In genomic region chr6:119543803-119544517, GRCm38 (mm10) we compare ENCODE assay signal across 9 mouse cellular contexts. TPM values are rescaled to one million over a fixed set of nuclear protein-coding genes. Genes with fewer than 3 reads are reported as not detected.
DNase-seq lines count a peak whose midpoint lies in the region; ATAC-seq and TF ChIP-seq lines count a peak whose summit lies in the region.
"Had no signal": no experiment of that assay in that cellular context is flagged by ENCODE, and none has a peak within 500 bp of the region (broad histone marks: within the 10 kb centered on the region; RNA-seq: fewer than 3 reads in every experiment).

Gene Wnt5b, minus strand, starts transcription at chr6:119544347.

- H3K79me2 ChIP-seq in C2C12 (ENCODE audit: control insufficient read depth, insufficient read depth): no peaks in the 10 kb centered on the region

- no peaks in the 10 kb centered on the region for H3K79me3 ChIP-seq in C2C12 (ENCODE audit: low read depth)

- no peak within 1 kb of the TSS for H3K27ac ChIP-seq in hindbrain, embryonic 12.5 days
- no peak within 1 kb of the TSS for H3K27ac ChIP-seq in lung, postnatal 0 days (ENCODE audit: low read length)
- no peak within 1 kb of the TSS for H3K27ac ChIP-seq in stomach, postnatal 0 days (replicated peaks)

- H3K4me3 ChIP-seq in erythroblast, embryonic 14.5 days (replicated peaks): peak within 1 kb of the TSS; percentile 44
- H3K4me3 ChIP-seq in C2C12 (ENCODE audit: insufficient read depth, poor library complexity, severe bottlenecking): peak within 1 kb of the TSS; percentile 2
- H3K4me3 ChIP-seq in hindbrain, embryonic 12.5 days: peak within 1 kb of the TSS; percentile 81
- peak within 1 kb of the TSS; percentile 65 for H3K4me3 ChIP-seq in lung, postnatal 0 days (ENCODE audit: low read depth, low read length)
- H3K4me3 ChIP-seq in stomach, postnatal 0 days (ENCODE audit: low read depth, low read length): peak within 1 kb of the TSS; percentile 70

- no peaks in the 10 kb centered on the region for H3K36me3 ChIP-seq in erythroblast, embryonic 14.5 days (ENCODE audit: control insufficient read depth)
- no peaks in the 10 kb centered on the region for H3K36me3 ChIP-seq in C2C12 (ENCODE audit: control insufficient read depth, insufficient read depth)
- H3K36me3 ChIP-seq in hindbrain, embryonic 12.5 days: no peaks in the 10 kb centered on the region
- H3K36me3 ChIP-seq in lung, postnatal 0 days (ENCODE audit: insufficient read depth, low read length): no peaks in the 10 kb centered on the region
- no peaks in the 10 kb centered on the region for H3K36me3 ChIP-seq in stomach, postnatal 0 days (ENCODE audit: control insufficient read depth, insufficient read depth, low read length)
- H3K36me3 ChIP-seq: G1E had no signal

- WGBS in hindbrain, embryonic 12.5 days: under 1% methylated on average over 82 of the region's 120 CpGs
- WGBS in lung, postnatal 0 days: under 1% methylated on average over 43 of the region's 120 CpGs
- WGBS in stomach, postnatal 0 days: under 1% methylated on average over 68 of the region's 120 CpGs

- TF ChIP-seq EP300 in lung, postnatal 0 days (IDR thresholded peaks at IDR 0.05): no peak
- TF ChIP-seq EP300 in stomach, postnatal 0 days (optimal IDR thresholded peaks at IDR 0.05): no peak

- no peak for TF ChIP-seq CTCF in C2C12 (IDR thresholded peaks at IDR 0.05; ENCODE audit: control insufficient read depth, insufficient read depth, insufficient read length)
- no peak for TF ChIP-seq CTCF in lung, postnatal 0 days (IDR thresholded peaks at IDR 0.05)
- TF ChIP-seq CTCF in stomach, postnatal 0 days (IDR thresholded peaks at IDR 0.05; ENCODE audit: low read depth): no peak

- peaks cover 49% of the 10 kb centered on the region for H3K27me3 ChIP-seq in erythroblast, embryonic 14.5 days (ENCODE audit: control insufficient read depth)
- peaks cover 44% of the 10 kb centered on the region for H3K27me3 ChIP-seq in C2C12 (ENCODE audit: control insufficient read depth, insufficient read depth, insufficient read length)
- H3K27me3 ChIP-seq in hindbrain, embryonic 12.5 days: peaks cover 26% of the 10 kb centered on the region
- peaks cover 18% of the 10 kb centered on the region for H3K27me3 ChIP-seq in lung, postnatal 0 days (replicated peaks; ENCODE audit: insufficient read depth, low read length)
- no peaks in the 10 kb centered on the region for H3K27me3 ChIP-seq in stomach, postnatal 0 days (ENCODE audit: control insufficient read depth, insufficient read depth, low read length)

- peak within 1 kb of the TSS; percentile 75 for H3K9ac ChIP-seq in hindbrain, embryonic 12.5 days
- H3K9ac ChIP-seq in lung, postnatal 0 days (replicated peaks; ENCODE audit: low read depth): no peak within 1 kb of the TSS
- H3K9ac ChIP-seq in stomach, postnatal 0 days (ENCODE audit: low read length): peak within 1 kb of the TSS; percentile 68

- no peaks in the 10 kb centered on the region for H3K4me1 ChIP-seq in erythroblast, embryonic 14.5 days (ENCODE audit: control insufficient read depth)
- peaks cover 9% of the 10 kb centered on the region for H3K4me1 ChIP-seq in hindbrain, embryonic 12.5 days
- no peaks in the 10 kb centered on the region for H3K4me1 ChIP-seq in lung, postnatal 0 days (ENCODE audit: insufficient read depth, low read depth, low read length)
- no peaks in the 10 kb centered on the region for H3K4me1 ChIP-seq in stomach, postnatal 0 days (replicated peaks; ENCODE audit: control insufficient read depth, insufficient read depth)

- no peak for ATAC-seq in erythroblast, adult 5-6 weeks (replicated peaks; ENCODE audit: low FRiP score, poor library complexity, severe bottlenecking)
- peak; percentile 71 for ATAC-seq in hindbrain, embryonic 12.5 days (ENCODE audit: low FRiP score)
- ATAC-seq in lung, postnatal 0 days: peak; percentile 66
- peak; percentile 55 for ATAC-seq in stomach, postnatal 0 days (ENCODE audit: low FRiP score, low TSS enrichment)

- peak; percentile 70 for DNase-seq in embryo, embryonic 11 days
- no peak for DNase-seq in lung, postnatal 0 days (ENCODE audit: low spot score)
- peak; percentile 35 for DNase-seq in stomach, postnatal 0 days (ENCODE audit: low spot score)
- no peak for DNase-seq in layer of hippocampus, postnatal 36 days

- no peaks in the 10 kb centered on the region for H3K9me3 ChIP-seq in erythroblast, embryonic 14.5 days (ENCODE audit: control insufficient read depth, low read length)
- no peaks in the 10 kb centered on the region for H3K9me3 ChIP-seq in hindbrain, embryonic 12.5 days (replicated peaks)
- H3K9me3 ChIP-seq in lung, postnatal 0 days (ENCODE audit: low read length): no peaks in the 10 kb centered on the region
- no peaks in the 10 kb centered on the region for H3K9me3 ChIP-seq in stomach, postnatal 0 days (ENCODE audit: control insufficient read depth, low read length)

- H3ac ChIP-seq in C2C12 (ENCODE audit: control insufficient read depth, insufficient read length, low read depth): peak within 1 kb of the TSS; percentile 71

- peak within 1 kb of the TSS; percentile 92 for H3K4me2 ChIP-seq in hindbrain, embryonic 12.5 days (replicated peaks)
- peak within 1 kb of the TSS; percentile 98 for H3K4me2 ChIP-seq in lung, postnatal 0 days (replicated peaks; ENCODE audit: low read depth, low read length)
- H3K4me2 ChIP-seq in stomach, postnatal 0 days (replicated peaks; ENCODE audit: low read depth): peak within 1 kb of the TSS; percentile 98

TF ChIP-seq in C2C12, 6 proteins besides CTCF, POLR2A, EP300 and RAD21:
- TF ChIP-seq FOSL1 (IDR thresholded peaks at IDR 0.05; ENCODE audit: insufficient read depth, low read length, poor library complexity, severe bottlenecking) (no peak), CEBPB (IDR thresholded peaks at IDR 0.05; ENCODE audit: low read depth) (no peak), MYOG (IDR thresholded peaks at IDR 0.05; ENCODE audit: control insufficient read depth, extremely low read depth, insufficient read length) (no peak), USF1 (IDR thresholded peaks at IDR 0.05; ENCODE audit: low read depth) (no peak), MAX (IDR thresholded peaks at IDR 0.05) (no peak), MYOD1 (IDR thresholded peaks at IDR 0.05; ENCODE audit: control insufficient read depth, insufficient read length, low read depth) (no peak)

RNA-seq across cellular contexts. Expression of gene Wnt5b, which starts in this region (rescaled TPM):
- polyA plus RNA-seq in erythroblast, embryonic 14.5 days (2012): not detected in 2 replicates
- total RNA-seq in erythroblast, adult 5-6 weeks (2015; ENCODE audit: low replicate concordance): not detected in 2 replicates
- total RNA-seq in erythroblast, adult 5-6 weeks (2017; ENCODE audit: low replicate concordance): not detected in 2 replicates
- 0.16 TPM for polyA plus RNA-seq in C2C12 (2012; fragmentation: generic; extraction: Trizol)
- polyA plus RNA-seq in hindbrain, embryonic 12.5 days (2016; fragmentation: Nextera tagmentation; extraction: Ambion mirVana): 8.3 and 9.9 TPM in 2 replicates
- 4.8 and 6.6 TPM in 2 replicates for polyA plus RNA-seq in lung, postnatal 0 days (2015; fragmentation: Nextera tagmentation; extraction: Ambion mirVana)
- polyA plus RNA-seq in stomach, postnatal 0 days (2015; fragmentation: Nextera tagmentation; extraction: Ambion mirVana): 4.5 and 5.2 TPM in 2 replicates
- 1 to 10 TPM; 1.7 to 2.2 TPM for total RNA-seq in layer of hippocampus, postnatal 36 days (2021)
- total RNA-seq: G1E had no signal

Comparison
In these comparisons a context has a peak if more than half of its experiments do, and no peak if none do; other contexts are left out.
1. H3K4me3 ChIP-seq: peak in every context shown above with its lines; median percentile 81 in hindbrain, embryonic 12.5 days; 70 in stomach, postnatal 0 days; 65 in lung, postnatal 0 days; 44 in erythroblast, embryonic 14.5 days; 2 in C2C12.
2. DNase-seq: peak in embryo, embryonic 11 days (single experiment) and stomach, postnatal 0 days (single experiment); none in lung, postnatal 0 days (single experiment) and layer of hippocampus, postnatal 36 days (0 of 2).
3. Peak in every context shown above with its lines, with median percentiles within 50 percentile points of each other: H3K4me2 ChIP-seq.